Mouse (Mus musculus) hindbrain, embryonic 11.5 days (tissue): ENCODE measurements at regions not wholly inside any gene's neighbourhood (a gene's known extent, or its start where the extent isn't known, plus 50 kb on each side); places are given as distances from the start of the nearest gene placed in this dataset.

Source experiments
- ATAC-seq: fragments of 200-750 bp; cut with Nextera tagmentation; 2 replicates; pipeline ENCODE4 v1.8.0; 2017; ENCODE audit warnings: mild to moderate bottlenecking, moderate TSS enrichment, moderate library complexity; ENCODE audit not compliant: low FRiP score
- DNase-seq: peaks from one replicate; pipeline ENCODE4 v3.0.0-alpha.2; 2015; ENCODE audit warnings: low spot score
- H3K27ac ChIP-seq: fragments of 300-500 bp; sonication (generic); 2 replicates; pipeline ENCODE4 v1.5.1; 2014; ENCODE audit warnings: mild to moderate bottlenecking, low read depth, low read length
- H3K27me3 ChIP-seq: fragments of 300-500 bp; sonication (generic); 2 replicates; pipeline ENCODE4 v1.6.1; 2014; ENCODE audit warnings: mild to moderate bottlenecking, low read length, moderate library complexity, mixed read lengths; ENCODE audit not compliant: control insufficient read depth, insufficient read depth
- H3K36me3 ChIP-seq: fragments of 300-500 bp; sonication (generic); 2 replicates; pipeline ENCODE4 v1.6.1; 2014; ENCODE audit warnings: mild to moderate bottlenecking, low read length, moderate library complexity, mixed read lengths; ENCODE audit not compliant: control insufficient read depth, insufficient read depth
- H3K4me1 ChIP-seq: fragments of 300-500 bp; sonication (generic); replicated peaks from 2 replicates; pipeline ENCODE4 v1.6.1; 2014; ENCODE audit warnings: low read length, mixed read lengths; ENCODE audit not compliant: control insufficient read depth, insufficient read depth
- H3K4me2 ChIP-seq: fragments of 300-500 bp; sonication (generic); replicated peaks from 2 replicates; pipeline ENCODE4 v1.6.1; 2014; ENCODE audit warnings: mild to moderate bottlenecking, low read depth, low read length
- H3K4me3 ChIP-seq: fragments of 300-500 bp; sonication (generic); 2 replicates; pipeline ENCODE4 v1.5.1; 2014; ENCODE audit warnings: low read depth, low read length
- H3K9ac ChIP-seq: fragments of 300-500 bp; sonication (generic); 2 replicates; pipeline ENCODE4 v1.6.1; 2014; ENCODE audit warnings: low read depth, low read length
- H3K9me3 ChIP-seq: fragments of 300-500 bp; sonication (generic); 2 replicates; pipeline ENCODE4 v1.6.1; 2016; ENCODE audit warnings: low read length; ENCODE audit not compliant: control insufficient read depth
- WGBS: fragments of 180-500 bp; shearing (Covaris S2); extraction: QIAGEN DNeasy Blood & Tissue Kit; methylation state at CpG from one replicate; pipeline ENCODE4 v1.1.7; 2014; 5-methylcytosine and 5-hydroxymethylcytosine counted together

DNA sequence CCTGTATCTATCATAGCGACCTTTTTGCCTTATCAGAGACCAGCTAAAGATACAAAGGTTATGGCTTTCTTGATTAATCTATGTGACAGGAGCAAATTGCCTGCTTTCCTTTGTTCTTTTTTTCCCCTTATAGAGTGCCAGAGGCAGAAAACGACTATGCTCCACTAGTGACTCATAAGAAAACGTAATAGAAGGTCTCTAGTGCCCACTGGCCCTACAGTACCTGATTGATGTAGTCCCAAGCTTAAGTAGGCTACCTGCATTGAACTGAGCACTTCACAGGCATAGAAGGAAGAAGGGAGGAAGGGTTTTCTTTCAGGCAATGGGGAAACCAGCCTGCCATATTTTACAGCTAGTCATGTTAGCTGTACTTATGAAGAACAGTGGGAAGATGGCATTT, 116.0 kb upstream of the Tusc1 start:
- H3K4me2 ChIP-seq, result no peak overlapping the region
- WGBS, result 60% methylated on average over 3 of the region's 3 CpGs
- no peaks in the 10 kb centered on the region for H3K4me1 ChIP-seq
- peak; percentile 45; the same call in 1 of the 2 replicates for ATAC-seq
- no peak overlapping the region for H3K9ac ChIP-seq
- H3K36me3 ChIP-seq, result no peaks in the 10 kb centered on the region
- no peak overlapping the region for H3K4me3 ChIP-seq
- DNase-seq, result no peak
- H3K27me3 ChIP-seq, result no peaks in the 10 kb centered on the region
- H3K9me3 ChIP-seq, result no peaks in the 10 kb centered on the region
- no peak overlapping the region for H3K27ac ChIP-seq

DNA sequence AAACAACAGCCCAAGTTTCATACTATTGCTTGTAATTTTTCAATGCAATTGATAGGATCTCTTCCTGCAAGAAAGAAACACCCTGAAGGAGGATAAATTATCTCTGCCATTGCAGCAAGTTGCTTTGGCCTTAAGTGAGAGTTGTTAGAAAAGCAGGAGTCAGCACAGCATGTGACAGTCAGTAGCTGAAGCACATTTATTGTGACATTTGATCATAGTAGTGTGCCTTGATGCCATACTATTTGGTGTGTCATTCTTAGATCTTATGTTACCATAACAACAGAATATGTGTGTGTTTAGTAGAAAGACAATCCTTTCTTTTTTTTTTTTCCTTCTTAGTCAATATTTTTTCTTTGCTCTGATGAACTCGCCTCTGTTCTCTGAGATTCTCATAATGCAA, 115.5 kb upstream of the Tusc1 start:
- Histone ChIP-seq H3K36me3 (no peaks in the 10 kb centered on the region), H3K4me3 (no peak overlapping the region), H3K4me1 (no peaks in the 10 kb centered on the region), H3K9me3 (no peaks in the 10 kb centered on the region), H3K27ac (no peak overlapping the region), H3K9ac (no peak overlapping the region), H3K27me3 (no peaks in the 10 kb centered on the region), H3K4me2 (no peak overlapping the region)
- 86% methylated on average over 1 of the region's 1 CpGs for WGBS
- DNase-seq (no peak), ATAC-seq (no peak)

DNA sequence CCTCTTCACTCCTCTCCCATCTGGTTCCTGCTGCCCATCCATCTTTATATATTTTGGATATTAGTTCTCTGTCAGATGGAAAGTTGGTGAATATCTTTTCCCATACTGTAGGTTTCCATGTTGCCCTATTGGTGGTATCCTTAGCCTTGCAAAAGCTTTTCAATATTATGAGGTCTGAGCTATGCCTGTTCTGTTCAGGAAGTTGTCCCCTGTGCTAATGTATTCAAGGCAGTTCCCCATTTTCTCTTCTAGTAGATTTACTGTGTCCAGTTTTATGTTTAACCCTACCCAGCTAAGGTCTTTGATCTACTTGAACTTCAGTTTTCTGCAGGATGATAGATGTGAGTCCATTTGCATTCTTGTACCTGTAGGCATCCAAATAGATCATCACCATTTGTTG, 109.4 kb upstream of the Tusc1 start:
- ATAC-seq, result no peak
- no peak overlapping the region for H3K4me3 ChIP-seq
- H3K9me3 ChIP-seq, result no peaks in the 10 kb centered on the region
- no peaks in the 10 kb centered on the region for H3K4me1 ChIP-seq
- DNase-seq, result no peak
- H3K27me3 ChIP-seq, result no peaks in the 10 kb centered on the region
- H3K9ac ChIP-seq, result no peak overlapping the region
- no peak overlapping the region for H3K27ac ChIP-seq
- H3K36me3 ChIP-seq, result no peaks in the 10 kb centered on the region
- H3K4me2 ChIP-seq, result no peak overlapping the region

DNA sequence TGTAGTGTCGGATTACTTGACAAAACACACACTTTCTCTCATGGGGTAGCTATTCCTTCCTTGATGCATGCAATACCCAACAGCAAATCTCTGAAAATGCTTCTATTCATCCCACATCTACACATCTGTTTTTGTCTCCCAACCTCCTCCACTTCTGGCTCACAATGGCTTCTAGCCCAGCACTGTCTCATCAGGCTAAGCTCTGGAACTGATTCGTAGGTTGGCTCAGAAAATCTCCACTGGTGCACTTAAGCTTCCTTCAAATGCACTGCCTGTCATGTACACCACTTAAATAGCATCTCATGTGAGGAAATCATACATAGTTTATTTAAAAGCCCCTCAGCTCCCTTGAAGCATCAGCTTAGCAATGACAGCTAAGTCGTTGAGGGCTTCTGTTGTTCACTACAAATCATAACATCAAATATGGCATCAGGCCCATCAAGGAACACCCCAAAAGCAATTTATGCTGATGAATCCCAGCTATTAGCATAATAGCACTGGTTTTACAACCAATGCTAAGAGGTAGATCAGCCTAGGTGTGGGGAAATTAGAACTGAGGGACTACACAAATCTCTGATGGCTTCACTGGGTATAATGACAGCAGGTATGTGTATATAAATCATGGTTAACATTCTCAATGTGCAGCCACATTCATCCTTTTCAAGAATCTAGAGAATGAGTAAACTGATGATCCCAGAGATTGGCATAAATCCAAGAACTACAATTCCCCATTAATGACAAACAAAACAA, 103.5 kb upstream of the Tusc1 start:
- Histone ChIP-seq H3K9me3 (no peaks in the 10 kb centered on the region), H3K4me1 (no peaks in the 10 kb centered on the region), H3K4me3 (no peak overlapping the region), H3K36me3 (no peaks in the 10 kb centered on the region), H3K27ac (no peak overlapping the region), H3K27me3 (no peaks in the 10 kb centered on the region), H3K4me2 (no peak overlapping the region), H3K9ac (no peak overlapping the region)
- no peak for DNase-seq
- ATAC-seq, result no peak
- WGBS, result 85% methylated on average over 3 of the region's 3 CpGs

DNA sequence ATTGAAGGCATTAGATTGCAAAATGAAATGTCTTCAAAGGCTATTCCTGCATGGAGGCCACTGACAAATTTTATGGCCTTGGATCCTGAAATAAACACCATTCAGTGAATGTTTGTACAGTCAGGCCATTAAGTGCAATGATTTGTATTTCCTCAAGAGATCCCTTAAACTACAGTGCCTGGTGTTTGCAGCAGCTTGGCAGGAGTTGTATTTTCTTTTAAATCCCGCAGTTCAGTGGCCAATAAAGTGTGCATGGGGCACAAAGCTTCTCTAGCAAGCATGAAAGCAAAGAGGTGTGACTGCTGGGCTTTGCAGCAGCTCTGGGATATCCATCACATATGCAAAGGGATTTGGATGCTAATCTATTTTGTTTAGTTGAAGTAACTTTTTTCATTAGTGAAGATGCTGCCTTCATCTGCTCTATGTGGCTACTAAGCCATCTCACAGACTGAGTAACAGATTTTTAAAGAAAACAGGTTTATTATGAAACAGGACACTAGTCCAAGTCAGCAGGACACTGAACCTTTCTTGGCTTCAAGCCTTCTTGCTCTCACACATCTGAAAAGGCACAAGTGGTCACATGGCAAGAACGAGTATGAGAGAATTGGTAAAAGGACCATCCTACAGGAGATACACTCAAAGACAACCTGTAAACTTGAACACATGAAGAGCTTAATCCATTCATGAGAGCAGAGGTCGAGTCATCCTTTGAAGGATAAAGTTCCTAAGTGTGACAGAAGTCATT, 102.2 kb upstream of the Tusc1 start:
- Histone ChIP-seq H3K36me3 (no peaks in the 10 kb centered on the region), H3K9me3 (no peaks in the 10 kb centered on the region), H3K4me2 (no peak overlapping the region), H3K4me1 (no peaks in the 10 kb centered on the region), H3K27ac (no peak overlapping the region), H3K9ac (no peak overlapping the region), H3K27me3 (no peaks in the 10 kb centered on the region), H3K4me3 (no peak overlapping the region)
- DNase-seq, result no peak
- no peak for ATAC-seq
- 66% methylated on average over 3 of the region's 3 CpGs for WGBS

DNA sequence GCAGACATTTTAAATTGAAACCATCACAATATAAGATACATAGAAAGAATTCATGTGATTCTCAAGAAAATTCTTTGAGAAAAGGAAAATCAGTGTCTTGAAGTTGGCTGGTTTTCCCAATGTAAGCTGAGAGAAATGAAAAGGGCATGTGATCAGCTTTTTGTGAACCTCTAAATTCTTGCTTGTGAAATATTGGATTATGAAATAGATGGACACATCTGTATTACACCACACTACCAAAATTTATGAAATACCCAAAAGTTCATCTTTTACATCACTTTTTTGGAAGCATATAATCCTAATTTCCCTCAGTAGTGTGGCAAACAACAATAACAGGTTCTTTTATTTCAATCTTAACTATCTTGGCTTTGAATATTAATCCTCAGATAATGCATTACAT, 77.4 kb upstream of the Tusc1 start:
- no peaks in the 10 kb centered on the region for H3K9me3 ChIP-seq
- no peaks in the 10 kb centered on the region for H3K36me3 ChIP-seq
- no peaks in the 10 kb centered on the region for H3K27me3 ChIP-seq
- no peaks in the 10 kb centered on the region for H3K4me1 ChIP-seq
- ATAC-seq (no peak), DNase-seq (no peak)
- no peak overlapping the region for H3K4me2 ChIP-seq
- H3K4me3 ChIP-seq, result no peak overlapping the region
- H3K9ac ChIP-seq, result no peak overlapping the region
- no peak overlapping the region for H3K27ac ChIP-seq

DNA sequence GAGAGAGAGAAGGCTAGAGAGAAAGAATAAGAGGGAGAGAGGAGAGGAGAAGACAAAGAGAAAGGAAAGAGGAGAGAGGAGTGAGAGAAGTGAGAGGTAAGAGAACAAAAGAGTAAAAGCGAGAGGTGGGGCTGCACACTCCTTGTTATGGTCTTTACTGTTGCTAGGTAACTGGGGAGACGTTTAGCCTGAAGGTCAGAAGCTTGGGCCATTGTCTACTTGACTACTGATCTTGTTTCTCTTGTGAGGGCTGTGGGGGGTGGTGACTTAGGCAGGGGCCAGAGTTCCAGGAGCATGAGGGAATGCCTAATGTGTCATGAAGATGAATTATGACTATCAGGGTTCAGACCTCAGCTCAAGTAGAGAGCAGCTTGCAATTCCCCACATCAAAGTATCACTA, 71.6 kb upstream of the Tusc1 start:
- 25% methylated on average over 2 of the region's 2 CpGs for WGBS
- no peaks in the 10 kb centered on the region for H3K27me3 ChIP-seq
- H3K4me3 ChIP-seq, result no peak overlapping the region
- DNase-seq (no peak), ATAC-seq (no peak)
- H3K36me3 ChIP-seq, result no peaks in the 10 kb centered on the region
- no peak overlapping the region for H3K27ac ChIP-seq
- H3K4me2 ChIP-seq, result no peak overlapping the region
- no peak overlapping the region for H3K9ac ChIP-seq
- no peaks in the 10 kb centered on the region for H3K4me1 ChIP-seq
- H3K9me3 ChIP-seq, result no peaks in the 10 kb centered on the region

DNA sequence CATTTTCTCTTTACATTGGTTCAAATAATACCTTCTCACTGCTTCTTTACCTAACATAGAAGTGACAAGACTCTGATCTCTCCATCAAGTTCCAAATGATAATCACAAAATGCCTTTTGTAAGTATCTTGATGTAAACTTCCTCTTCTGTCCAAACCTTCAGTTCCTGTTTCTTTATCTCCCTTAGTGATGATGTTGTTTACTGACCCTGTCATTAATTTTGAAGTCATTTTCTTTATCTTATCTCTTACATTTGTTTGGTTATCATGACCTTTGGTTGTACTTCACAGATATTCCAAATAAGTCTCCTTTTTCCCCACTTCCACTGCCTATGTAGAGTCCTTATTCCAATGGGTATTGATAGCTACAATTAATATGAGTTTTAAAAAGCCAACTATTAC, 65.3 kb upstream of the Tusc1 start:
- Histone ChIP-seq H3K9ac (no peak overlapping the region), H3K27ac (no peak overlapping the region), H3K4me1 (no peaks in the 10 kb centered on the region), H3K27me3 (no peaks in the 10 kb centered on the region), H3K9me3 (no peaks in the 10 kb centered on the region), H3K4me2 (no peak overlapping the region), H3K4me3 (no peak overlapping the region), H3K36me3 (no peaks in the 10 kb centered on the region)
- DNase-seq (no peak), ATAC-seq (no peak)
